Mouse (Mus musculus) liver, embryonic 14.5 days (tissue): ENCODE measurements at regions not wholly inside any gene's neighbourhood (a gene's known extent, or its start where the extent isn't known, plus 50 kb on each side); places are given as distances from the start of the nearest gene placed in this dataset.

Experiments used
- CTCF ChIP-seq: IDR thresholded peaks from 2 replicates; pipeline ENCODE4 v1.5.1; 2016; ENCODE audit warnings: antibody characterized with exemption, low read depth, control low read depth
- EP300 ChIP-seq: IDR thresholded peaks from 2 replicates; pipeline ENCODE4 v1.6.1; 2016; ENCODE audit warnings: antibody characterized with exemption, low read depth

- TF ChIP-seq CTCF (no peak), EP300 (no peak)
Measured at GRCm38 (mm10) chr3:6087267-6087666, 336.7 kb downstream of the Gm8797 start.
